Mouse (Mus musculus) intestine, embryonic 15.5 days (tissue): ENCODE results near the gene Ranbp10. TPM values are rescaled to one million over a fixed set of nuclear protein-coding genes. Genes with fewer than 3 reads are reported as not detected.

Experiments used
- ATAC-seq: fragments of 200-750 bp; cut with Nextera tagmentation; 2 replicates; pipeline ENCODE4 v1.8.0; 2017; ENCODE audit warnings: moderate TSS enrichment, moderate library complexity
- H3K27ac ChIP-seq: fragments of 300-500 bp; sonication (generic); 2 replicates; pipeline ENCODE4 v1.5.1; 2015; ENCODE audit warnings: mild to moderate bottlenecking, inconsistent platforms
- H3K27me3 ChIP-seq: fragments of 300-500 bp; sonication (generic); replicated peaks from 2 replicates; pipeline ENCODE4 v1.6.1; 2015; ENCODE audit warnings: inconsistent platforms
- H3K36me3 ChIP-seq: fragments of 300-500 bp; sonication (generic); 2 replicates; pipeline ENCODE4 v1.6.1; 2015; ENCODE audit warnings: inconsistent platforms
- H3K4me1 ChIP-seq: fragments of 300-500 bp; sonication (generic); replicated peaks from 2 replicates; pipeline ENCODE4 v1.6.1; 2015; ENCODE audit warnings: inconsistent platforms
- H3K4me2 ChIP-seq: fragments of 300-500 bp; sonication (generic); replicated peaks from 2 replicates; pipeline ENCODE4 v1.6.1; 2015; ENCODE audit warnings: mild to moderate bottlenecking, inconsistent platforms
- H3K4me3 ChIP-seq: fragments of 300-500 bp; sonication (generic); replicated peaks from 2 replicates; pipeline ENCODE4 v1.5.1; 2015; ENCODE audit warnings: inconsistent platforms
- H3K9ac ChIP-seq: fragments of 300-500 bp; sonication (generic); 2 replicates; pipeline ENCODE4 v1.6.1; 2015; ENCODE audit warnings: inconsistent platforms
- H3K9me3 ChIP-seq: fragments of 300-500 bp; sonication (generic); 2 replicates; pipeline ENCODE4 v1.6.1; 2016; ENCODE audit warnings: inconsistent platforms
- WGBS: fragments of 180-500 bp; shearing (Covaris S2); methylation state at CpG from one replicate; pipeline ENCODE4 v1.1.7; 2015; 5-methylcytosine and 5-hydroxymethylcytosine counted together
- polyA plus RNA-seq: library from polyadenylated mRNA; unstranded; fragments of >200 nt; fragmentation: Nextera tagmentation; extraction: Ambion mirVana; gene quantifications from 2 replicates; pipeline ENCODE4 v1.2.1, GENCODE M21; 2015

The Ranbp10 gene
- polyA plus RNA-seq: 8.5 and 8.9 TPM in 2 replicates

- H3K36me3 ChIP-seq: peaks cover 7% of the 10 kb centered on the region
- peak within 1 kb of the TSS; percentile 83 for H3K4me3 ChIP-seq
- ATAC-seq: peak; percentile 99
- peaks cover 9% of the 10 kb centered on the region; the same call in 1 of the 2 replicates for H3K4me1 ChIP-seq
- peak within 1 kb of the TSS; percentile 73 for H3K4me2 ChIP-seq
- peak within 1 kb of the TSS; percentile 72 for H3K27ac ChIP-seq
- H3K27me3 ChIP-seq: no peaks in the 10 kb centered on the region
- no peaks in the 10 kb centered on the region for H3K9me3 ChIP-seq
- H3K9ac ChIP-seq: peak within 1 kb of the TSS; percentile 94
- 0% methylated on average over 52 of the region's 52 CpGs for WGBS
Observed at GRCm38 (mm10) chr8:105826861-105827848, at the start of gene Ranbp10, which contains the start of gene Tsnaxip1. TSS of gene Ranbp10 (minus strand) at chr8:105827350. TSS of gene Tsnaxip1 (plus strand) at chr8:105827731.

DNA sequence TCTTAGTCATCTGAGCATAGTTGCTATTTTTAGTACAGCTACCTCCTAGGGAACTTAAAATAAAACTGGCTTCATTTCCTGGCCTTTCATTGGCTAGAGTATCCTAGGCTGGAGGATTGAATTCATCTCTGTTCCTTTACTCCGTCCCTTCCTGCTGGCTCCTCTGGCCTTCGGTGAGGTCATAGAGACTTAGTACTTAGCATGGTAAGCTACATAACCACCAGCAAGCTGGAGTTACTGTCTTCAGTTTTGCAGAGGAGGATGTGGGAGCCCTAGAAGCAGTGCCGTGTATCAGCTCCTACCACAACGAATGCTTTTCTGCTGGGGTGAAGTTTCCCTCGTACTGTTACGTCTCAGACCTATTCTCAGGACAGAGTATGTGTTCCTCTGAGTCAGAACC, 47.2 kb upstream of the Ranbp10 start:
- Histone ChIP-seq H3K9ac (no peak overlapping the region), H3K27me3 (no peaks in the 10 kb centered on the region), H3K36me3 (peaks cover 31% of the 10 kb centered on the region), H3K27ac (no peak overlapping the region), H3K4me3 (no peak overlapping the region), H3K9me3 (no peaks in the 10 kb centered on the region), H3K4me2 (no peak overlapping the region), H3K4me1 (no peaks in the 10 kb centered on the region)
- 86% methylated on average over 6 of the region's 6 CpGs for WGBS
- ATAC-seq: no peak

DNA sequence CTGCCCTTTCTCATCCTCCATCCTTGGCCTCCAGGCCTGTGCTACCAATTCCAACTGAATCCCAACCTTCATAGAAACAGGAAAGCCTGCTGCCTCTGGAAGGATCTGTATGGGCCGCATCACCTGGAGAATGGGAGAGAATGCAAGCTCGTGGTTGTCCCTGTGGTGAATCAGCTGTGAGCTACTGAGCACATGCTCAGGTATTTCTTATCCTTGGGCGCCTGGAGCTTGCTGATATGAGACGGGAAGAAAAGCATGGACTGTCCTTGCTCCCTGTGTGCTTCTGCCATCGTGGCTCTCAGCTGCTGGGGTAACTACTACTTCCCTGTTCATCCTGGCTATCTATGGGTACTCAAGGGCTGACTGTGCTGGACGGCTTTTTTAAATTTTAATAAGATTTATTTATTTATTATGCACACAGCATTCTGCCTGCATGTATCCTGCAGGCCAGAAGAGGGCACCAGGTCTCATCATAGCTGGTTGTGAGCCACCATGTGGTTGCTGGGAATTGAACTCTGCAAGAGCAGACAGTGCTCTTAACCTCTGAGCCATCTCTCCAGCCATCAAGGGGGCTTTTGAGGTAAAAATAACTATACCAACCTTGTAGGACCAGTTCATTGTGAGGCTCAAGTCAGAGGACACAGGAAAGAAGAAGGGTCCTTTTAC, 39.3 kb upstream of the Ranbp10 start:
- ATAC-seq: no peak
- no peaks in the 10 kb centered on the region for H3K9me3 ChIP-seq
- WGBS: 81% methylated on average over 6 of the region's 6 CpGs

GRCm38 (mm10) chr8:105861951-105862350, 34.8 kb upstream of the Ranbp10 start:
- H3K27me3 ChIP-seq: no peaks in the 10 kb centered on the region
- ATAC-seq: no peak
- H3K4me2 ChIP-seq: peak overlapping the region; percentile 68
- H3K4me1 ChIP-seq: peaks cover 30% of the 10 kb centered on the region
- no peaks in the 10 kb centered on the region for H3K9me3 ChIP-seq
- WGBS: 5% methylated on average over 1 of the region's 1 CpGs
- H3K4me3 ChIP-seq: peak overlapping the region; percentile 94
- H3K27ac ChIP-seq: 0 out of 2 replicates have a peak overlapping the region, but pooled peaks have one; percentile 3
- peaks cover 13% of the 10 kb centered on the region for H3K36me3 ChIP-seq
- peak overlapping the region; percentile 91 for H3K9ac ChIP-seq

More for the DNA sequence above, 39.3 kb upstream of the Ranbp10 start:
- no peak overlapping the region for H3K4me3 ChIP-seq
- H3K36me3 ChIP-seq: peaks cover 35% of the 10 kb centered on the region
- H3K4me2 ChIP-seq: no peak overlapping the region
- H3K27me3 ChIP-seq: no peaks in the 10 kb centered on the region
- peaks cover 8% of the 10 kb centered on the region for H3K4me1 ChIP-seq
- H3K27ac ChIP-seq: no peak overlapping the region
- H3K9ac ChIP-seq: no peak overlapping the region

DNA sequence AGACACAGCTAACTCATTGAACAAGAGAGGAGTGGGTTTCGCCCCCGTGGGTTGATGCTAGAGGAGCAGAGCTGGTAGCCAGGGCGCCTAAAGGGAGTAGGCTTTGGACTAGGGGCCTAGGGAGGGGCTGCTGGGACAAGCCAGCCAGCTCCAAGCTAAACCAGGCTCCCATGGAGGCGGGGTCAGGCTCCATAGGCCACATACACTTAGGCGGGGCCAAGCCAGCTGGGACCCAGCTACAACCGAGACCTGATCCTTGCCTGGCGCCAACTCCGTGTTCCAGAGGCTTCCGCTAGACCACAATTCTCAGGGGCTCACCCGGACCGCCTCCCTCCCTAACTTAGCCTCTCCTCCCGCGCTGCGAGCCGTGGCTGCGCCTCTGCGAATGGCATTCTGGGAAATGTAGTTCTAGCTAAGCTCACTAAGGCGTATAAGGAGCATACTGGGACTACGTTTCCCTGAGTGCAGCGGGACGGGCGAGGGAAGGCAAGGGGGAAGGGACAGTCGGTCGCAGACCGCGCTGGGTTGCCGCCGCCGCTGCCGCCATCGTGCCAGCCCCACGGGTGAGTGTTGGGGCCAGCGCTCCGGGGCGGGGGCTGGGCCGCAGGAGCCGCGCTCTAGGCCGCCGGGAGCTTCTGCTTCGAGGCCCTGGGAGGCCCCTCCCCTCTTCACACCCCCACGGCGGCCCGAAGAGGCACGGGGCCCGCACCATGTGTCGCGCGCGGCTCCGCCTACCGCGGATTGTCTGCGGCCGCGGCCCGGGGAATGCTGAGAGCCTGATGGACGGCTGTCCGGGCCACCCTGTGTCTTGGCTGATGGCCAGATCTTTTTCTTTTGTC, 33.2 kb upstream of the Ranbp10 start, which contains the start of gene Nutf2:
TSS of gene Nutf2 (plus strand) at position 438 of the 839 bp plus-strand sequence.
- H3K4me2 ChIP-seq: peak within 1 kb of the TSS; percentile 68
- H3K27me3 ChIP-seq: no peaks in the 10 kb centered on the region
- ATAC-seq: peak; percentile 99
- H3K4me1 ChIP-seq: peaks cover 35% of the 10 kb centered on the region
- WGBS: under 1% methylated on average over 55 of the region's 59 CpGs
- H3K9ac ChIP-seq: peak within 1 kb of the TSS; percentile 91
- peak within 1 kb of the TSS; percentile 94 for H3K27ac ChIP-seq
- no peaks in the 10 kb centered on the region for H3K36me3 ChIP-seq
- peak within 1 kb of the TSS; percentile 94 for H3K4me3 ChIP-seq
- no peaks in the 10 kb centered on the region for H3K9me3 ChIP-seq

DNA sequence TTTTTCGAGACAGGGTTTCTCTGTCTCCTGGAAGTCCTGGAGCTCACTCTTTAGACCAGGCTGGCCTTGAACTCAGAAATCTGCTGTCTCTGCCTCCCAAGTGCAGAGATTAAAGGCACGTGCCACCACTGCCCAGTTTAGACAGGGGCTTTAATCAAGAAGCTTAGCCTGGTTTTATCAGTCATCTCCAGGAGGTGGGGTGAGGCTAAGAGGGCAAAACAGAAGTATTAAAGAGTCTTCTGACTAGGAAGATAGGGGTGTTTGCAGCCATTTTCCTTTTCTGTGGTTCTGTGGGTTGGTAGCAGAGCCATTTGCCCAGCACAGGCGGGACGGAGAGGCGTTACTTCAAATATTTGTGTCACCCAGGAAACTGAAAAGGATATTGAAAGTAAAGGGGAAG, 32.2 kb upstream of the Ranbp10 start:
- Histone ChIP-seq H3K27me3 (no peaks in the 10 kb centered on the region), H3K36me3 (no peaks in the 10 kb centered on the region), H3K9ac (no peak overlapping the region), H3K9me3 (no peaks in the 10 kb centered on the region), H3K4me2 (peak overlapping the region; percentile 59; the same call in 1 of the 2 replicates), H3K4me1 (peaks cover 35% of the 10 kb centered on the region), H3K4me3 (no peak overlapping the region), H3K27ac (peak overlapping the region; percentile 48; the same call in 1 of the 2 replicates)
- no peak for ATAC-seq
- WGBS: 52% methylated on average over 5 of the region's 5 CpGs

- Histone ChIP-seq H3K4me2 (no peak overlapping the region), H3K36me3 (no peaks in the 10 kb centered on the region), H3K4me1 (peaks cover 35% of the 10 kb centered on the region), H3K27me3 (no peaks in the 10 kb centered on the region), H3K9ac (no peak overlapping the region), H3K4me3 (no peak overlapping the region), H3K9me3 (no peaks in the 10 kb centered on the region), H3K27ac (no peak overlapping the region)
- WGBS: 83% methylated on average over 5 of the region's 5 CpGs
- ATAC-seq: no peak
Observed at GRCm38 (mm10) chr8:105858495-105858894, 31.3 kb upstream of the Ranbp10 start.

DNA sequence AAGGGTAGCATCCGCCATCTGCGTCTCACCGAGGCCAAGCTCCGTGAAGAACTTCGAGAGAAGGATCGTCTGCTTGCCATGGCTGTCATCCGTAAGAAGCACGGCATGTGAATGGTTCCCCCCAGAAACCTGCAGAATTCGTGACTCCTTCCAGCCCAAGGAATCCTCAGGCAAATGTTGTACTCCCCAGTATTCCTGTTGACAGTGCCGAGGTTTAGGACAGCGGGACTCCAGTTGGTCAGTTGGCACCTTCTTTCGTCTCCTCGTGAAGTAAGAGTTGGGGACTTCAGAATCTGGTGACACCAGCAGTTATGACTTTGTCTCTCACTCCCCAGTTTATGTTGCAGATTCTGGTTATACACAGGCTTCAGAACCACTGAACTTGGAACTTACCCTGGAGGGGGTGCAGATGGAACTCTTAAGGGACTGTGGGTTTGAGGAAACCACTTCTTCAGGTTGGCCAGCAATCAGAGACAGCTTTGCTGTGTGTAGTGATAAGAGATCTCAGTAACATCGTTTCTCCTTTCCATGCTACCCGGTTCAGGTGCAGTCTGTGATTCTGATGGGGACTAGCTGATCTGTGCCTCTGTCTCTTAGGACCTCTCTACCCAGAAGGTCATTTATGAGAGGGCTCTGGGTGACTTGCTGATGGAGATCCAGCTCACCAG, 29.2 kb upstream of the Ranbp10 start:
- peak overlapping the region; percentile 73 for H3K9ac ChIP-seq
- ATAC-seq: no peak
- no peaks in the 10 kb centered on the region for H3K9me3 ChIP-seq
- no peaks in the 10 kb centered on the region for H3K36me3 ChIP-seq
- H3K4me1 ChIP-seq: peaks cover 26% of the 10 kb centered on the region
- 12% methylated on average over 15 of the region's 15 CpGs for WGBS
- H3K4me2 ChIP-seq: peak overlapping the region; percentile 91
- peak overlapping the region; percentile 89 for H3K27ac ChIP-seq
- no peaks in the 10 kb centered on the region for H3K27me3 ChIP-seq
- H3K4me3 ChIP-seq: peak overlapping the region; percentile 85

GRCm38 (mm10) chr8:105855248-105856167, 28.4 kb upstream of the Ranbp10 start:
- Histone ChIP-seq H3K4me3 (peak overlapping the region; percentile 85), H3K36me3 (no peaks in the 10 kb centered on the region), H3K4me2 (peak overlapping the region; percentile 91), H3K4me1 (peaks cover 29% of the 10 kb centered on the region), H3K27me3 (no peaks in the 10 kb centered on the region), H3K9me3 (no peaks in the 10 kb centered on the region), H3K27ac (peak overlapping the region; percentile 89), H3K9ac (peak overlapping the region; percentile 73)
- peak; percentile 57 for ATAC-seq
- under 1% methylated on average over 71 of the region's 71 CpGs for WGBS

- H3K4me1 ChIP-seq: peaks cover 33% of the 10 kb centered on the region
- H3K4me2 ChIP-seq: peak within 1 kb of the TSS; percentile 91
- H3K27ac ChIP-seq: peak within 1 kb of the TSS; percentile 89
- peak; percentile 94 for ATAC-seq
- H3K4me3 ChIP-seq: peak within 1 kb of the TSS; percentile 85
- no peaks in the 10 kb centered on the region for H3K36me3 ChIP-seq
- no peaks in the 10 kb centered on the region for H3K9me3 ChIP-seq
- H3K27me3 ChIP-seq: no peaks in the 10 kb centered on the region
- peak within 1 kb of the TSS; percentile 73 for H3K9ac ChIP-seq
- WGBS: under 1% methylated on average over 43 of the region's 43 CpGs
Observed at GRCm38 (mm10) chr8:105854715-105855216, 27.6 kb upstream of the Ranbp10 start, which contains the start of gene Thap11. TSS of gene Thap11 (plus strand) at chr8:105855132.
